ENCODE assay signal across 8 mouse cellular contexts in the genomic region with DNA sequence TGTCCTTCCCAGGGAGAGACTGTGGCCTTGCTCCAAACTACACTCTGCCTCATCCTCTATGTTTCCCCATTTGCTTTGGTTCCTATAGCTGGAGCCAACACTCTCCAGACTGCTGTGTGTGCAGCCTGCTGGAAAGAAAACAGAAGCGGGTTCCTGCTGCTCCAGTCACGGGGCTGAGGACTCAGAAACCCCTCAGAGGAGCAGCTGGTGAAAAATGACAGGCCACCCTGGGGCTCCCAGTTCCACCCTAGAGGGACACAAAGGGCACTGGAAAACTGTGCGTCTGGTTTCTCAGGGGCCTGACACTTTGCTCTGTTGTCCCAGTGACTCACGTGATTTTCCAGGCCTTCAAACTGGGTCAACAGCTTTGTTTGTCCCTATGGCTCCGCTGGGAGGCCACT. TPM values are rescaled to one million over a fixed set of nuclear protein-coding genes. Genes with fewer than 3 reads are reported as not detected.
DNase-seq lines count a peak whose midpoint lies in the region; ATAC-seq lines count a peak whose summit lies in the region.

No protein-coding gene starts in this region.

- H3K4me1 ChIP-seq in stomach, embryonic 15.5 days: 0 out of 2 replicates have a peak, but pooled peaks cover 4% of the 10 kb centered on the region

- no peak overlapping the region for H3K9ac ChIP-seq in stomach, embryonic 15.5 days

- WGBS in large intestine, adult 2 months: 24% methylated on average over 5 of the region's 5 CpGs
- WGBS in stomach, embryonic 15.5 days: 27% methylated on average over 5 of the region's 5 CpGs

- H3K4me3 ChIP-seq in stomach, embryonic 15.5 days (replicated peaks): no peak overlapping the region

- peak overlapping the region; percentile 64 for H3K27ac ChIP-seq in stomach, embryonic 15.5 days

- DNase-seq in embryo, embryonic 10 days (ENCODE audit: low spot score): peak; percentile 20
- DNase-seq in embryo, embryonic 9.5 days (ENCODE audit: extremely low spot score): no peak
- DNase-seq in embryo, embryonic 11 days: peak; percentile 28
- peak; percentile 36 to 45 for DNase-seq in heart, postnatal 10 days
- DNase-seq in large intestine, adult 2 months (ENCODE audit: low read depth, low spot score): peak; percentile 18
- DNase-seq in lung, postnatal 14 days: peak; percentile 37
- DNase-seq in urinary bladder, adult 2 months (ENCODE audit: low spot score): no peak

- no peaks in the 10 kb centered on the region for H3K36me3 ChIP-seq in stomach, embryonic 15.5 days

- peak; percentile 79 for ATAC-seq in stomach, embryonic 15.5 days (ENCODE audit: insufficient read depth, low FRiP score, low read depth)

- no peaks in the 10 kb centered on the region for H3K9me3 ChIP-seq in stomach, embryonic 15.5 days

- H3K27me3 ChIP-seq in stomach, embryonic 15.5 days (replicated peaks): no peaks in the 10 kb centered on the region

- no peak overlapping the region for H3K4me2 ChIP-seq in stomach, embryonic 15.5 days

- intact Hi-C loops in heart, postnatal 10 days (cut with DNase I): no loop called here

RNA-seq across cellular contexts. Expression of gene Dennd4a, which starts 36.7 kb away (rescaled TPM):
- 10 to 100 TPM; 11.8 to 12.0 TPM for total RNA-seq in heart, postnatal 10 days (2021)
- polyA plus RNA-seq in large intestine, adult 2 months (2012; rRNA removed): 3.5 and 3.8 TPM in 2 replicates
- 8.0 and 9.5 TPM in 2 replicates for polyA plus RNA-seq in stomach, embryonic 15.5 days (2015; fragmentation: Nextera tagmentation; extraction: Ambion mirVana)
- 10.5 and 10.8 TPM in 2 replicates for polyA plus RNA-seq in urinary bladder, adult 2 months (2012; rRNA removed)

RNA-seq across cellular contexts. Expression of gene Rab11a, which starts 36.9 kb away (rescaled TPM):
- 100 to 1,000 TPM; 274 to 276 TPM for total RNA-seq in heart, postnatal 10 days (2021)
- polyA plus RNA-seq in large intestine, adult 2 months (2012; rRNA removed): 174 and 187 TPM in 2 replicates
- polyA plus RNA-seq in stomach, embryonic 15.5 days (2015; fragmentation: Nextera tagmentation; extraction: Ambion mirVana): 414 and 441 TPM in 2 replicates
- polyA plus RNA-seq in urinary bladder, adult 2 months (2012; rRNA removed): 457 and 556 TPM in 2 replicates

Comparison
In these comparisons a context has a peak if more than half of its experiments do, and no peak if none do; other contexts are left out.
1. DNase-seq: peak in embryo, embryonic 10 days (single experiment), embryo, embryonic 11 days (single experiment), heart, postnatal 10 days (2 of 2), large intestine, adult 2 months (single experiment) and lung, postnatal 14 days (single experiment); none in embryo, embryonic 9.5 days (single experiment) and urinary bladder, adult 2 months (single experiment).